Mouse (Mus musculus): ENCODE measurements around the gene Pola2. TPM values are rescaled to one million over a fixed set of nuclear protein-coding genes. Genes with fewer than 3 reads are reported as not detected.

The Pola2 gene
- polyA plus RNA-seq, 1 experiment from 2014 or later, result 28.1 TPM

- 21% methylated on average over 13 of the region's 13 CpGs for WGBS
- Histone ChIP-seq H3K4me3 (peak within 1 kb of the TSS; percentile 94), H3K27me3 (no peaks in the 10 kb centered on the region), H3K27ac (replicated peaks) (peak within 1 kb of the TSS; percentile 83), H3K4me2 (peak within 1 kb of the TSS; percentile 91), H3K36me3 (peaks cover 19% of the 10 kb centered on the region), H3K9ac (peak within 1 kb of the TSS; percentile 93), H3K9me3 (no peaks in the 10 kb centered on the region), H3K4me1 (replicated peaks) (peaks cover 33% of the 10 kb centered on the region)
- ATAC-seq (ENCODE audit: low FRiP score, low read depth), result peak; percentile 63; the same call in 1 of the 2 replicates
Measured at GRCm38 (mm10) chr19:5913007-5913719, 50.8 kb downstream of the Pola2 start, which contains the start of gene Dpf2. Dpf2 (minus strand) TSS chr19:5913010.

- Histone ChIP-seq H3K36me3 (peaks cover 12% of the 10 kb centered on the region), H3K9me3 (no peaks in the 10 kb centered on the region), H3K4me2 (peak overlapping the region; percentile 91), H3K9ac (peak overlapping the region; percentile 93), H3K4me1 (replicated peaks) (peaks cover 33% of the 10 kb centered on the region), H3K4me3 (peak overlapping the region; percentile 94), H3K27ac (replicated peaks) (peak overlapping the region; percentile 83), H3K27me3 (no peaks in the 10 kb centered on the region)
- ATAC-seq (ENCODE audit: low FRiP score, low read depth), result peak; percentile 95
- under 1% methylated on average over 57 of the region's 59 CpGs for WGBS
Measured at GRCm38 (mm10) chr19:5912103-5913006, 51.6 kb downstream of the Pola2 start.

- Histone ChIP-seq H3K9me3 (no peaks in the 10 kb centered on the region), H3K27ac (replicated peaks) (peak overlapping the region; percentile 83), H3K4me1 (replicated peaks) (peaks cover 33% of the 10 kb centered on the region), H3K9ac (peak overlapping the region; percentile 93), H3K36me3 (peaks cover 15% of the 10 kb centered on the region; the same call in 1 of the 2 replicates), H3K27me3 (no peaks in the 10 kb centered on the region), H3K4me2 (peak overlapping the region; percentile 91), H3K4me3 (peak overlapping the region; percentile 94)
- no peak for ATAC-seq (ENCODE audit: low FRiP score, low read depth)
- WGBS, result 8% methylated on average over 14 of the region's 14 CpGs
Measured at GRCm38 (mm10) chr19:5911430-5912102, 52.4 kb downstream of the Pola2 start.

GRCm38 (mm10) chr19:5910221-5910620 lies 53.8 kb downstream of the Pola2 start:
- H3K27me3 ChIP-seq, result no peaks in the 10 kb centered on the region
- peak overlapping the region; percentile 29 for H3K4me3 ChIP-seq
- WGBS, result 44% methylated on average over 6 of the region's 6 CpGs
- H3K4me1 ChIP-seq (replicated peaks), result peaks cover 33% of the 10 kb centered on the region
- H3K9ac ChIP-seq, result peak overlapping the region; percentile 25; the same call in 1 of the 2 replicates
- H3K9me3 ChIP-seq, result no peaks in the 10 kb centered on the region
- peak overlapping the region; percentile 72 for H3K27ac ChIP-seq (replicated peaks)
- peak overlapping the region; percentile 91 for H3K4me2 ChIP-seq
- no peak for ATAC-seq (ENCODE audit: low FRiP score, low read depth)
- H3K36me3 ChIP-seq, result peaks cover 22% of the 10 kb centered on the region

GRCm38 (mm10) chr19:5907275-5907674 lies 56.7 kb downstream of the Pola2 start:
- Histone ChIP-seq H3K4me3 (no peak overlapping the region), H3K4me2 (no peak overlapping the region), H3K9ac (no peak overlapping the region), H3K27ac (replicated peaks) (no peak overlapping the region), H3K4me1 (replicated peaks) (peaks cover 24% of the 10 kb centered on the region), H3K27me3 (no peaks in the 10 kb centered on the region), H3K36me3 (peaks cover 52% of the 10 kb centered on the region), H3K9me3 (no peaks in the 10 kb centered on the region)
- no peak for ATAC-seq (ENCODE audit: low FRiP score, low read depth)
- 92% methylated on average over 3 of the region's 3 CpGs for WGBS

GRCm38 (mm10) chr19:5894002-5894678 lies 69.9 kb downstream of the Pola2 start, which contains the start of gene Tigd3:
Tigd3 (minus strand) TSS chr19:5894149.
- peak; percentile 98 for ATAC-seq (ENCODE audit: low FRiP score, low read depth)
- WGBS, result 3% methylated on average over 36 of the region's 36 CpGs
- Histone ChIP-seq H3K4me2 (peak within 1 kb of the TSS; percentile 72), H3K27me3 (no peaks in the 10 kb centered on the region), H3K27ac (replicated peaks) (peak within 1 kb of the TSS; percentile 82), H3K9me3 (no peaks in the 10 kb centered on the region), H3K4me3 (peak within 1 kb of the TSS; percentile 62), H3K4me1 (replicated peaks) (peaks cover 21% of the 10 kb centered on the region), H3K36me3 (peaks cover 34% of the 10 kb centered on the region), H3K9ac (peak within 1 kb of the TSS; percentile 81)

GRCm38 (mm10) chr19:5893282-5894001 lies 70.6 kb downstream of the Pola2 start:
- H3K36me3 ChIP-seq, result peaks cover 29% of the 10 kb centered on the region
- peak overlapping the region; percentile 62 for H3K4me3 ChIP-seq
- H3K4me2 ChIP-seq, result peak overlapping the region; percentile 72
- no peaks in the 10 kb centered on the region for H3K27me3 ChIP-seq
- no peak; the same call in 1 of the 2 replicates for ATAC-seq (ENCODE audit: low FRiP score, low read depth)
- peak overlapping the region; percentile 81 for H3K9ac ChIP-seq
- H3K4me1 ChIP-seq (replicated peaks), result peaks cover 21% of the 10 kb centered on the region
- no peaks in the 10 kb centered on the region for H3K9me3 ChIP-seq
- H3K27ac ChIP-seq (replicated peaks), result peak overlapping the region; percentile 82
- 4% methylated on average over 30 of the region's 31 CpGs for WGBS

GRCm38 (mm10) chr19:5892735-5893134 lies 71.3 kb downstream of the Pola2 start:
- 89% methylated on average over 13 of the region's 13 CpGs for WGBS
- peaks cover 25% of the 10 kb centered on the region for H3K36me3 ChIP-seq
- no peak overlapping the region for H3K27ac ChIP-seq (replicated peaks)

GRCm38 (mm10) chr19:5892262-5892661 lies 71.7 kb downstream of the Pola2 start:
- no peak for ATAC-seq (ENCODE audit: low FRiP score, low read depth)
- Histone ChIP-seq H3K4me1 (replicated peaks) (peaks cover 21% of the 10 kb centered on the region), H3K4me2 (peak overlapping the region; percentile 72; the same call in 1 of the 2 replicates), H3K9ac (no peak overlapping the region), H3K27ac (replicated peaks) (no peak overlapping the region), H3K4me3 (no peak overlapping the region), H3K27me3 (no peaks in the 10 kb centered on the region), H3K36me3 (peaks cover 22% of the 10 kb centered on the region), H3K9me3 (no peaks in the 10 kb centered on the region)
- WGBS, result 96% methylated on average over 7 of the region's 7 CpGs

More at GRCm38 (mm10) chr19:5892735-5893134, 71.3 kb downstream of the Pola2 start:
- no peak for ATAC-seq (ENCODE audit: low FRiP score, low read depth)
- no peaks in the 10 kb centered on the region for H3K27me3 ChIP-seq
- H3K9me3 ChIP-seq, result no peaks in the 10 kb centered on the region
- peak overlapping the region; percentile 81; the same call in 1 of the 2 replicates for H3K9ac ChIP-seq
- peak overlapping the region; percentile 62 for H3K4me3 ChIP-seq
- H3K4me1 ChIP-seq (replicated peaks), result peaks cover 21% of the 10 kb centered on the region
- H3K4me2 ChIP-seq, result peak overlapping the region; percentile 72

- Histone ChIP-seq H3K4me3 (no peak overlapping the region), H3K36me3 (peaks cover 18% of the 10 kb centered on the region), H3K27ac (replicated peaks) (no peak overlapping the region), H3K27me3 (no peaks in the 10 kb centered on the region), H3K4me1 (replicated peaks) (peaks cover 21% of the 10 kb centered on the region), H3K9me3 (no peaks in the 10 kb centered on the region), H3K9ac (no peak overlapping the region), H3K4me2 (0 out of 2 replicates have a peak overlapping the region, but pooled peaks have one; percentile 72)
- no peak for ATAC-seq (ENCODE audit: low FRiP score, low read depth)
- 95% methylated on average over 12 of the region's 12 CpGs for WGBS
Measured at GRCm38 (mm10) chr19:5891521-5892258, 72.3 kb downstream of the Pola2 start.
